Mouse (Mus musculus) forebrain, embryonic 11.5 days (tissue): ENCODE data around the gene L2hgdh. TPM values are rescaled to one million over a fixed set of nuclear protein-coding genes. Genes with fewer than 3 reads are reported as not detected.

Source experiments
- ATAC-seq: fragments of 200-750 bp; cut with Nextera tagmentation; replicated peaks from 2 replicates; pipeline ENCODE4 v1.8.0; 2017; ENCODE audit warnings: moderate TSS enrichment; ENCODE audit not compliant: low FRiP score
- DNase-seq: peaks from one replicate; pipeline ENCODE4 v3.0.0-alpha.2; 2017; ENCODE audit warnings: low spot score
- H3K27ac ChIP-seq: fragments of 300-500 bp; sonication (generic); 2 replicates; pipeline ENCODE4 v1.5.1; 2014; ENCODE audit warnings: low read depth, low read length
- H3K27me3 ChIP-seq: fragments of 300-500 bp; sonication (generic); 2 replicates; pipeline ENCODE4 v1.6.1; 2014; ENCODE audit warnings: mild to moderate bottlenecking, low read length, mixed read lengths; ENCODE audit not compliant: control insufficient read depth, insufficient read depth
- H3K36me3 ChIP-seq: fragments of 300-500 bp; sonication (generic); 2 replicates; pipeline ENCODE4 v1.6.1; 2014; ENCODE audit warnings: mild to moderate bottlenecking, low read length, moderate library complexity, mixed read lengths; ENCODE audit not compliant: control insufficient read depth, insufficient read depth
- H3K4me1 ChIP-seq: fragments of 300-500 bp; sonication (generic); replicated peaks from 2 replicates; pipeline ENCODE4 v1.6.1; 2014; ENCODE audit warnings: low read length, mixed read lengths; ENCODE audit not compliant: control insufficient read depth, insufficient read depth
- H3K4me2 ChIP-seq: fragments of 300-500 bp; sonication (generic); 2 replicates; pipeline ENCODE4 v1.6.1; 2014; ENCODE audit warnings: low read depth, mild to moderate bottlenecking, low read length, moderate library complexity, mixed read lengths; ENCODE audit not compliant: severe bottlenecking
- H3K4me3 ChIP-seq: fragments of 300-500 bp; sonication (generic); 2 replicates; pipeline ENCODE4 v1.5.1; 2014; ENCODE audit warnings: low read depth, low read length
- H3K9ac ChIP-seq: fragments of 300-500 bp; sonication (generic); 2 replicates; pipeline ENCODE4 v1.6.1; 2014; ENCODE audit warnings: low read length
- H3K9me3 ChIP-seq: fragments of 300-500 bp; sonication (generic); 2 replicates; pipeline ENCODE4 v1.6.1; 2016; ENCODE audit warnings: low read length, mixed read lengths; ENCODE audit not compliant: control insufficient read depth
- WGBS: fragments of 180-500 bp; shearing (Covaris S2); extraction: QIAGEN DNeasy Blood & Tissue Kit; methylation state at CpG from one replicate; pipeline ENCODE4 v1.1.7; 2014; 5-methylcytosine and 5-hydroxymethylcytosine counted together
- polyA plus RNA-seq: library from polyadenylated mRNA; unstranded; fragments of >200 nt; fragmentation: Nextera tagmentation; extraction: Ambion mirVana; gene quantifications from 2 replicates; pipeline ENCODE4 v1.2.1, GENCODE M21; 2014

Gene L2hgdh
- polyA plus RNA-seq, 1 experiment from 2014 or later: 16.3 TPM

DNA sequence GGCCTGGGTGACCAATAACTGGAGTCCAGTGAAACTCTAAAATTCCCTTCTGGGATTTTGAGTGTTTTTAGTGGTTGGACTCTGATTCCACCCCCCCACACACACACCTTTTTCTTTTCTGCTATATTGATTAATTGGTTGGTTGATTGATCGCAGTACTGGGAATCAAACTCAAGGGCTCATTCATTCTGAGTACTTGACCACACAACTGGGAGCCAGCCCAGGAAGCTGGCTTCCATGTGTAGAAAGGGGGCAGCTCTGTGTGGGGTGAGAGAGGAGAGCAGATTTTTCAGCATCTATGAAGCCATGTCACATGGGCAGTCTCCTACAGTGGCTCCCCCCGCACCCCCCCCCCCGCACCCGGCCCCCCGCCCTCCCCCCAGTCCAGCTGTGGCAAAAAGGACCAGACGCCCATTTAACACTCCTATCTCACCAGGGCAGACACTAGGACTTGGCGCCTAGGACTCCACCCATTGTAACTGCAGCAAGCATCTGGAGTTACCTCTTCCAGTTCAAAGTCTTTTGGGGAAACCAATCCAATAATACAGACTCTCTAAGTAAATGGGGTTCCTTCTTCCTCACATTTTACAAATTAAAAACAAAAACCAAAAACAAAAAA, 34.7 kb upstream of the L2hgdh start:
- Histone ChIP-seq H3K9me3 (no peaks in the 10 kb centered on the region), H3K4me1 (peaks cover 2% of the 10 kb centered on the region; the same call in 1 of the 2 replicates), H3K4me3 (no peak overlapping the region), H3K36me3 (no peaks in the 10 kb centered on the region), H3K9ac (0 out of 2 replicates have a peak overlapping the region, but pooled peaks have one; percentile 7), H3K4me2 (no peak overlapping the region), H3K27ac (no peak overlapping the region), H3K27me3 (no peaks in the 10 kb centered on the region)
- no peak for DNase-seq
- WGBS: 62% methylated on average over 7 of the region's 7 CpGs
- ATAC-seq: no peak

DNA sequence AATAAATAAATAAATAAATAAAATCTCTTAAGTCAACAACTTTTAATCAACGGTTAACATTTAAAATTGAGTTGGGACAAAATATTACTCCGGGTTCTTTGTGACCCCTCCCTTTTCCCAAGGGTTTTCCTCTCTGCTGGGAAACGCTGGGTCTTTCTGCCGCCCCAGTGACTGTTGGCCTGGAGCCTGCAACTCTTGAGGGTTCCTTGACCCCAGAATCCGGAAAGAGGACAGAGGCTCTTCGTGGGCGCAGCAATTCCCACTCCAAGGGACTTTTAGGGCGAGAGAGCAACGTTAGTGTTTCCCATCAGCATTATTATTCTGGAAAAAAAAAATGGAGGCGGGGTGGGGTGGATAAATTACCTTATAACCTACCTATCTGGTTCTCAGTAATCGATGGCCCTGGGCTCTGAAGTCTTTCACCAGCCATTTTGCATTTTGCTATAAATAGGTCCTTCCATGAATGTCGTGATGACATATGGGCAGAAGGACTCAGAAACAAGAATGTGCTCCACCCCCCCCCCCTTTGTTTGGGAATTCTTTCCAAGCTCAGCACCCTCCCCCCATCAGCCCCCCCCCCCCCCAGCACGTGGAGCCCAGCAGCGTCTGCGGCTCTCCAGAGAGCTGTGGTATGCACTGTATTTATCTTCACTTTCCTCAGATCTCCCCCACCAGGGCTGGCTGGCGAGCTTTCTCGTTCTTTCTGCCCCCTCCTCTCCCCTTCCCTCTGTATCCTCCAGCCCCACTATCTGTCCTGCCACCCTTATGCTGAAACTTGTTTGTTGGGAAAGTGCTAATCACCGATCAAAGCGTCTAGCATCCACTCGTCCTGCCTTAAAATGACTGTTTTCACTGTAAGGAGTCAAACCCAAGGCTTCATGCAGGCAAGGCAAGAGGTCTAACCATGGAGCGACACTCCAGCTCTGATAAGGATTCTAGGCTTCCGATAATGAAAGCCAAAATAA, 33.8 kb upstream of the L2hgdh start:
- DNase-seq (no peak), ATAC-seq (no peak)
- Histone ChIP-seq H3K9me3 (no peaks in the 10 kb centered on the region), H3K27me3 (no peaks in the 10 kb centered on the region), H3K9ac (peak overlapping the region; percentile 35; the same call in 1 of the 2 replicates), H3K4me3 (0 out of 2 replicates have a peak overlapping the region, but pooled peaks have one; percentile 4), H3K4me1 (peaks cover 2% of the 10 kb centered on the region; the same call in 1 of the 2 replicates), H3K27ac (no peak overlapping the region), H3K4me2 (peak overlapping the region; percentile 36), H3K36me3 (no peaks in the 10 kb centered on the region)
- WGBS: 11% methylated on average over 22 of the region's 22 CpGs

DNA sequence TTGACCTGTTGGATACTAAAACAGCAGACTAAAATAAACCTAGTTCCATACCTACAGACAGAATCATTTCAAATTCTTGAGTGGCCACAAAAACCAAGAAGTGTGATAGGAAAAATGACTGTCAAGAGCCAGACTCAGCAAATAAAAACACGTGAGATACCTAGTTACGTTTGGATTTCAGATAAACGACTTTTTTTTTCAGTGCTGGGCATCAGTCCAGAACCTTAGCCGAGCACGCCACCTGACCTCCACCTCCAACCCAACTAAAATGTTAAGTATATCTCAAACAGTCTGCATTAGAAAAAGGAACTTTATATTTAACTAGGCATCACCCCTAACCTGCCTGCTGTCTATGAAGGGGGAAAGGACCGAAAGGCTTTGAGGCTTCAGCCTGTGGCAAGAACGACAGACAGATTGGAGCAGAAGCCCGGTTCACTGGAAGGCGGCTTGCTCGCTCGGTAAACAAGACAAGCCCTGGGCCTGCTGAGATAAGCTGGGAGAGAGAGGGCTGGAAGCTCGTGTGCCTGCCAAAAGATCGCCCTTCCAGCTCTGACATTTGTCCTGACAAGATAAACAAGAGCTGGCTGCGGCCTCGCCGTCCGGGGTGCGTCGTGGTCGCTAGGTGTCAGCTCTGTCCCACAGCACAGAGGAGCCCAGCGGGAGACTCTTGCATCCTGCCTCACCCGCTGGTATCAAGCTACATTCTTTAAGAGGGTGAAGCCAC, 32.9 kb upstream of the L2hgdh start:
- peak overlapping the region; percentile 31; the same call in 1 of the 2 replicates for H3K4me2 ChIP-seq

DNA sequence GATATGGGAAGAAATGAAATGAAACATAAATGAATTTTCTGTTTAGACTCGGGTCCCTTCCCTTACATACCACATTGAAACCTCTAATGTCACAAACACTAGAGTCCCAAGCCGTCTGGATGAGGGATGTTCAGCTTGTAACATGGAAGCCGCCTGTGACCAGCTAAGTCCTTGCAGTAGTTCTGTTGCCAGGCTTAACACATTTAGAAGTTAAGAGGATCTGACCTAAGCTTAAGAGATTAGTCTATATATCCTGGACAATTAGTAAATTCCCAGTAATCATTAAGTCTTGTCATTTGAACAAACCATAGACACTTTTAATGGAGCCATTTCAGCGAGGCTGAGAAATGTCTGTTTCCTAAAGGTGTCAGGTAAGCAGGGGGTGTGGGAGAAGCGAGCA, 31.3 kb upstream of the L2hgdh start:
- ATAC-seq: no peak
- Histone ChIP-seq H3K9ac (no peak overlapping the region), H3K27ac (no peak overlapping the region), H3K36me3 (no peaks in the 10 kb centered on the region), H3K4me2 (no peak overlapping the region), H3K4me1 (peaks cover 6% of the 10 kb centered on the region; the same call in 1 of the 2 replicates), H3K9me3 (no peaks in the 10 kb centered on the region), H3K4me3 (no peak overlapping the region), H3K27me3 (no peaks in the 10 kb centered on the region)
- WGBS: 78% methylated on average over 5 of the region's 5 CpGs
- DNase-seq: no peak

More for the DNA sequence above, 32.9 kb upstream of the L2hgdh start:
- peak; percentile 80 for ATAC-seq
- Histone ChIP-seq H3K4me3 (no peak overlapping the region), H3K27ac (peak overlapping the region; percentile 25; the same call in 1 of the 2 replicates), H3K36me3 (no peaks in the 10 kb centered on the region), H3K4me1 (peaks cover 2% of the 10 kb centered on the region; the same call in 1 of the 2 replicates), H3K9me3 (no peaks in the 10 kb centered on the region), H3K9ac (no peak overlapping the region; the same call in 1 of the 2 replicates), H3K27me3 (no peaks in the 10 kb centered on the region)
- peak; percentile 85 for DNase-seq
- WGBS: 18% methylated on average over 22 of the region's 22 CpGs

DNA sequence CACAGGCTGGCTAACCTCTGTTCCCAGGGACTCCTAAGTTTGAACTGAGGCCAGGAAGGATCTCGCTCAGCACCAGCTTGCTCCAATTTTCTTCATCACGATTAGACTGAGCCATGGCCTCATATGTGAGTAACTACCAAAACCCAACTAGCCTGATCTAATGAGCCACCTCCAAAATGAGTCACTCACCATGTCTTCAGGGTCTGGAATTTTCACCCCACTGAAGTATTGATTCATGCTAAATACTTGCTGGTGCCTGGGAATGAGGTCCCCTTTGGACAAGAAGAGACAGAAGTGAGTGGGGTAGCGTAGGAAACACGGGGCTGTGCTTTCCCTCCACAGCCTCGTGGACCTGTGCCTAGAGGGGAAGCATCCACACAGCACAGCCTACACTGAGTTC, 29.3 kb upstream of the L2hgdh start:
- no peak overlapping the region for H3K27ac ChIP-seq
- DNase-seq: no peak
- no peak for ATAC-seq
- H3K4me3 ChIP-seq: no peak overlapping the region
- no peaks in the 10 kb centered on the region for H3K36me3 ChIP-seq
- H3K9ac ChIP-seq: no peak overlapping the region
- WGBS: 89% methylated on average over 5 of the region's 5 CpGs
- no peak overlapping the region for H3K4me2 ChIP-seq
- peaks cover 6% of the 10 kb centered on the region; the same call in 1 of the 2 replicates for H3K4me1 ChIP-seq
- H3K27me3 ChIP-seq: no peaks in the 10 kb centered on the region
- no peaks in the 10 kb centered on the region for H3K9me3 ChIP-seq

DNA sequence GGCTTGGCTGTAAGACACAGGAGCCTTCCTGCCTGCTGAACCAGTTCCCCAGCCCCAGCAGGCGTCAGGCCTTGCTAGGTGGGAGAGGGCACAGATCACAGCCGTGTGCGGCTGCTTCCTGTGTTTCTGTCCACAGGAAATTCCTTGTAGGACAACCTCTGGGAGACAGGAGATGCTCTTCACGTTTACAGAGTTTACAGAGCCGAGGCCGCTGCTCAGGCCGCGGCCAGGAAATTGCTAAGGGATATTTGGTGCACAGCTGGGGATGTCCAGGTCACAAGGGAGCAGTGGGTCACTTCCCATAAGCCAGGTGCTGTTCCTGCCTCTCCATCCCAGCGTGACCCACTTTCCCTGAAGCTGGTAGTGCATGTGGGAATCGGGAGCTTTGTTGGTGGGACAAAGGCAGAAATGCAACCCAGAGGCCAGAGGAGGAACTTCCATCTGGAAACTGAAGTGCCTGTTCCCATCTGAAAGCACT, 27.2 kb upstream of the L2hgdh start:
- Histone ChIP-seq H3K4me1 (peaks cover 4% of the 10 kb centered on the region; the same call in 1 of the 2 replicates), H3K36me3 (no peaks in the 10 kb centered on the region), H3K9ac (no peak overlapping the region), H3K9me3 (no peaks in the 10 kb centered on the region), H3K27me3 (no peaks in the 10 kb centered on the region), H3K27ac (0 out of 2 replicates have a peak overlapping the region, but pooled peaks have one; percentile 1), H3K4me3 (no peak overlapping the region), H3K4me2 (no peak overlapping the region)
- no peak for DNase-seq
- ATAC-seq: no peak
- WGBS: 43% methylated on average over 10 of the region's 10 CpGs

DNA sequence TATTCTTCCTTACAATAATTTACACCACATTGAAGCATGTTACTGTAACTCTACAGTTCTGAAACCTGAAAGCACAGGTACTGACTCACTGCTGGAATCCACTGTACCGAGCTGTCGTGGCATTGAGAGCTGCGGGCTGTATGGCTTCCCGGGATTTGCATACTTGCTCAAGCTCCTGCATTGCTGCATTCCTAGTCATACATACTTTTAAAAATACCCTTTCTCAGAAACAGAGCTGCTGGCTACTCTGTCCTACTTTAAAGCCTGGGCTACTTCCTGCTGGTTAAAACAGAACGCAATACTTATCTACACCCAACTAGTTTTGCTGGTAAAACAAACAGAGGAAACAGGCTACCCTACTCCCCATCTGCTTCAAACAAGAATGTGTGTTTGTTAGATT, 19.5 kb upstream of the L2hgdh start:
- Histone ChIP-seq H3K27ac (no peak overlapping the region), H3K4me3 (no peak overlapping the region), H3K4me1 (no peaks in the 10 kb centered on the region), H3K9me3 (no peaks in the 10 kb centered on the region), H3K4me2 (no peak overlapping the region), H3K27me3 (no peaks in the 10 kb centered on the region), H3K9ac (no peak overlapping the region), H3K36me3 (no peaks in the 10 kb centered on the region)
- ATAC-seq (no peak), DNase-seq (no peak)
- WGBS: 89% methylated on average over 5 of the region's 5 CpGs

DNA sequence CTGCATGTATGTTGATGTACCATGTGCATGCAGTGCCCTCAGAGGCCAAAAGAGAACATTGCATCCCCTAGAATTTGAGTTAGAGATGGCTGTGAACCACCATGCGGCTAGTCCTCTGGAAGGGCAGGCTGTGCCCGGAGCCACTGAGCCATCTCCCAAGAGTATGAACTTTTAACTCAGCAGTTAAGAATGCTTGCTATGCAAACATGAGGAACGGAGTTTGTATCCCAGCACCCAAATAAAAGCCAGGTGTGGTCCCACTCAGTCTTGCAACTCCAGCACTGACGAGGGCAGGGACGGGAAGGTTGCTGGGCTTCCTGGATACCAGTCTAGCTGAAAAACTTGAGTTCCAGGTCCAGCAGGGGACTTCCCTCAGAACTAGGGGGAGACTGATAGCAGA, 17.3 kb upstream of the L2hgdh start:
- Histone ChIP-seq H3K4me3 (no peak overlapping the region), H3K9me3 (no peaks in the 10 kb centered on the region), H3K27me3 (no peaks in the 10 kb centered on the region), H3K27ac (no peak overlapping the region), H3K4me2 (no peak overlapping the region), H3K4me1 (no peaks in the 10 kb centered on the region), H3K9ac (no peak overlapping the region), H3K36me3 (no peaks in the 10 kb centered on the region)
- DNase-seq (no peak), ATAC-seq (no peak)
- 84% methylated on average over 5 of the region's 5 CpGs for WGBS
